Mouse (Mus musculus): Measurements from ENCODE around the gene Hmgb4.

DNA sequence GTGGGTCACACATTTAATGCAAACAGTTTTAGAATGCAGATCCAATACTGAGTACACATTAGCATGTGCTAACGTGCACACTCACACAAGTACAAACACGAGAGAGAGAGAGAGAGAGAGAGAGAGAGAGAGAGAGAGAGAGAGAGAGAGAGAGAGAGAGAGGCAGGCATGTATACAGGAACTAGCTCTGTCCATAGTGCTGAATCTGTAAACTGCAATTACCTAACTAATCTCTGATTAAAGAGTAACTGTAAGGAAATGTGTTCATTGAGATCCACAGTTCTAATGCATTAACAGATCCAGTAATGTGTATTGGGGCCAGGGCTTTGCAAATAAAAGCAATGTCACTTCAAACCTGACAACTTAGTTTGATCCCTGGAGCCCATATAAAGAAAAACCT lies 15.6 kb downstream of the Hmgb4 start:
- TF ChIP-seq GATA1 (IDR thresholded peaks at IDR 0.05; ENCODE audit: low read length), result no peak
- TF ChIP-seq TAL1 (IDR thresholded peaks at IDR 0.05; ENCODE audit: low read length), result no peak
